Mouse (Mus musculus): Measurements from ENCODE around the gene Eml3.
"Not testable (repeated sequence)": the region's sequence is repeated elsewhere in the genome, so short reads cannot be mapped to it uniquely, and the experiment has no call there.

The Eml3 gene

GRCm38 (mm10) chr19:8929224-8930088 lies at the start of gene Eml3, which contains the start of gene Rom1:
Gene Eml3 (plus strand): TSS chr19:8929552.
Gene Rom1 (minus strand): TSS chr19:8929356.
- peak; percentile 95 for DNase-seq

GRCm38 (mm10) chr19:8880311-8881033 lies 48.9 kb upstream of the Eml3 start, which contains the start of gene Uqcc3:
Gene Uqcc3 (minus strand): TSS chr19:8880923.
- peak; percentile 94 to 95 for DNase-seq

GRCm38 (mm10) chr19:8881034-8881392 lies 48.3 kb upstream of the Eml3 start:
- no peak for DNase-seq

- no peak for DNase-seq
Measured at GRCm38 (mm10) chr19:8883616-8884015, 45.7 kb upstream of the Eml3 start, which contains the start of the genes Lbhd1 and Gm49403. Gene Lbhd1 (plus strand): TSS chr19:8883732. Gene Gm49403 (plus strand): TSS chr19:8883930.

- DNase-seq: no peak
Measured at GRCm38 (mm10) chr19:8886916-8887584, 42.3 kb upstream of the Eml3 start.

GRCm38 (mm10) chr19:8887585-8888463 lies 41.5 kb upstream of the Eml3 start:
- DNase-seq: no peak

- DNase-seq: peak; percentile 96 to 97
Measured at GRCm38 (mm10) chr19:8888511-8889385, 40.6 kb upstream of the Eml3 start, which contains the start of the genes 1810009A15Rik and Gm49416. Gene 1810009A15Rik (plus strand): TSS chr19:8888853. Gene Gm49416 (plus strand): TSS chr19:8888926.

GRCm38 (mm10) chr19:8892829-8893766 lies 36.3 kb upstream of the Eml3 start, which contains the start of gene Ints5:
Gene Ints5 (plus strand): TSS chr19:8893005.
- peak; percentile 83 to 91 for DNase-seq

- DNase-seq: no peak
Measured at GRCm38 (mm10) chr19:8895397-8895960, 33.9 kb upstream of the Eml3 start.

GRCm38 (mm10) chr19:8896231-8896630 lies 33.1 kb upstream of the Eml3 start:
- DNase-seq: not testable (repeated sequence)

- DNase-seq: peak; percentile 42 to 77
Measured at GRCm38 (mm10) chr19:8897211-8897864, 32.0 kb upstream of the Eml3 start.

GRCm38 (mm10) chr19:8897865-8898495 lies 31.4 kb upstream of the Eml3 start, which contains the start of gene Ganab:
Gene Ganab (plus strand): TSS chr19:8898071.
- DNase-seq: peak; percentile 97 to 98

- peak; percentile 25 to 36 for DNase-seq
Measured at GRCm38 (mm10) chr19:8898576-8898975, 30.8 kb upstream of the Eml3 start.

GRCm38 (mm10) chr19:8899079-8899478 lies 30.3 kb upstream of the Eml3 start:
- peak in 1 of 2 experiments; percentile 38 for DNase-seq

GRCm38 (mm10) chr19:8903412-8903811 lies 25.9 kb upstream of the Eml3 start:
- no peak for DNase-seq

- no peak for DNase-seq
Measured at GRCm38 (mm10) chr19:8908531-8908930, 20.8 kb upstream of the Eml3 start.

GRCm38 (mm10) chr19:8911810-8912209 lies 17.5 kb upstream of the Eml3 start:
- no peak for DNase-seq

- no peak for DNase-seq
Measured at GRCm38 (mm10) chr19:8914212-8914611, 15.1 kb upstream of the Eml3 start.
